Mouse (Mus musculus): ENCODE results near the gene Fam189a1.
A peak's percentile ranks its signal among the peaks of the same experiment; 100 is the strongest.

The Fam189a1 gene

GRCm38 (mm10) chr7:65031195-65031594 is 125.2 kb downstream of the Fam189a1 start:
- DNase-seq: no peak

GRCm38 (mm10) chr7:65029985-65030384 is 126.4 kb downstream of the Fam189a1 start:
- DNase-seq: no peak

- no peak for DNase-seq
Measured at GRCm38 (mm10) chr7:65021298-65021697, 135.1 kb downstream of the Fam189a1 start.

- DNase-seq: peak; percentile 13
Measured at GRCm38 (mm10) chr7:65018036-65018679, 138.2 kb downstream of the Fam189a1 start.

- DNase-seq: no peak
Measured at GRCm38 (mm10) chr7:65017348-65017747, 139.0 kb downstream of the Fam189a1 start.

- DNase-seq: no peak
Measured at GRCm38 (mm10) chr7:65011133-65011532, 145.2 kb downstream of the Fam189a1 start.

- DNase-seq: no peak
Measured at GRCm38 (mm10) chr7:65010275-65010674, 146.1 kb downstream of the Fam189a1 start.

- no peak for DNase-seq
Measured at GRCm38 (mm10) chr7:65005731-65006130, 150.6 kb downstream of the Fam189a1 start.

- no peak for DNase-seq
Measured at GRCm38 (mm10) chr7:64999718-65000214, 156.6 kb downstream of the Fam189a1 start.

GRCm38 (mm10) chr7:64997743-64998142 is 158.6 kb downstream of the Fam189a1 start:
- no peak for DNase-seq

- no peak for DNase-seq
Measured at GRCm38 (mm10) chr7:64995946-64996444, 160.4 kb downstream of the Fam189a1 start.

GRCm38 (mm10) chr7:64989406-64989805 is 167.0 kb downstream of the Fam189a1 start:
- DNase-seq: no peak

GRCm38 (mm10) chr7:64988015-64988414 is 168.4 kb downstream of the Fam189a1 start:
- DNase-seq: no peak

- peak; percentile 67 for DNase-seq
Measured at GRCm38 (mm10) chr7:64984468-64985120, 171.8 kb downstream of the Fam189a1 start.

- no peak for DNase-seq
Measured at GRCm38 (mm10) chr7:64981511-64982235, 174.7 kb downstream of the Fam189a1 start.

GRCm38 (mm10) chr7:64973590-64974262 is 182.6 kb downstream of the Fam189a1 start:
- DNase-seq: no peak

- no peak for DNase-seq
Measured at GRCm38 (mm10) chr7:64962128-64962527, 194.2 kb downstream of the Fam189a1 start.

- no peak for DNase-seq
Measured at GRCm38 (mm10) chr7:64959087-64959486, 197.3 kb downstream of the Fam189a1 start.

- DNase-seq: no peak
Measured at GRCm38 (mm10) chr7:64952181-64952580, 204.2 kb downstream of the Fam189a1 start.

- DNase-seq: no peak
Measured at GRCm38 (mm10) chr7:64950771-64951099, 205.6 kb downstream of the Fam189a1 start.

GRCm38 (mm10) chr7:64949910-64950770 is 206.2 kb downstream of the Fam189a1 start:
- DNase-seq: peak; percentile 51

GRCm38 (mm10) chr7:64949465-64949864 is 206.9 kb downstream of the Fam189a1 start:
- no peak for DNase-seq

All from layer of hippocampus, adult 9-11 months (tissue).